Mouse (Mus musculus) CH12.LX (cell line): ENCODE data around the gene Yrdc.

Experiments used
- CTCF ChIP-seq, 2 experiments: IDR thresholded peaks in 1 of 2; conservative IDR thresholded peaks in 1 of 2; 2 replicates each; pipeline ENCODE4 v1.5.1; 2011 to 2012; ENCODE audit warnings: low read depth in 2 of 2, low read length in 2 of 2, improper control_type of control experiment in 1 of 2, inconsistent platforms in 1 of 2, mild to moderate bottlenecking in 1 of 2, moderate library complexity in 1 of 2
- MYC ChIP-seq: IDR thresholded peaks from 2 replicates; pipeline ENCODE4 v1.6.1; 2011; ENCODE audit warnings: low read depth, mild to moderate bottlenecking, improper control_type of control experiment, low read length
- POLR2A ChIP-seq: IDR thresholded peaks from 2 replicates; pipeline ENCODE4 v1.6.1; 2011; ENCODE audit warnings: low read depth, mild to moderate bottlenecking, improper control_type of control experiment, low read length
- POLR2AphosphoS2 ChIP-seq: IDR thresholded peaks from 2 replicates; pipeline ENCODE4 v1.6.1; 2011; ENCODE audit warnings: low read depth, low read length, improper control_type of control experiment

- no peak for TF ChIP-seq MYC
- no peak for TF ChIP-seq POLR2A
- TF ChIP-seq CTCF (conservative IDR thresholded peaks at IDR 0.05 in 1 of 2, IDR thresholded peaks at IDR 0.05 in 1 of 2; ENCODE audit: low read depth in 2 of 2, low read length in 2 of 2), result no peak
- TF ChIP-seq POLR2AphosphoS2, result no peak
Observed at GRCm38 (mm10) chr4:124817803-124818202, 32.7 kb upstream of the Yrdc start.
